Mouse (Mus musculus) embryonic facial prominence, embryonic 10.5 days (tissue): ENCODE data around the gene Nfib. TPM values are rescaled to one million over a fixed set of nuclear protein-coding genes. Genes with fewer than 3 reads are reported as not detected.

ENCODE experiments used
- DNase-seq: peaks from one replicate; pipeline ENCODE4 v3.0.0-alpha.2; 2017; ENCODE audit warnings: low spot score
- H3K27ac ChIP-seq: fragments of 300-500 bp; sonication (generic); replicated peaks from 2 replicates; pipeline ENCODE4 v1.5.1; 2016; ENCODE audit warnings: mild to moderate bottlenecking
- H3K27me3 ChIP-seq: fragments of 300-500 bp; sonication (generic); replicated peaks from 2 replicates; pipeline ENCODE4 v1.6.1; 2016; ENCODE audit warnings: low read depth, mild to moderate bottlenecking; ENCODE audit not compliant: poor library complexity, severe bottlenecking
- H3K36me3 ChIP-seq: fragments of 300-500 bp; sonication (generic); replicated peaks from 2 replicates; pipeline ENCODE4 v1.6.1; 2016; ENCODE audit warnings: mild to moderate bottlenecking, moderate library complexity
- H3K4me1 ChIP-seq: fragments of 300-500 bp; sonication (generic); 2 replicates; pipeline ENCODE4 v1.6.1; 2016
- H3K4me3 ChIP-seq: fragments of 300-500 bp; sonication (generic); 2 replicates; pipeline ENCODE4 v1.5.1; 2016; ENCODE audit warnings: mild to moderate bottlenecking, moderate library complexity
- H3K9me3 ChIP-seq: fragments of 300-500 bp; sonication (generic); 2 replicates; pipeline ENCODE4 v1.6.1; 2016; ENCODE audit warnings: mild to moderate bottlenecking
- WGBS: fragments of 180-500 bp; shearing (Covaris S2); methylation state at CpG from one replicate; pipeline ENCODE4 v1.1.7; 2016; 5-methylcytosine and 5-hydroxymethylcytosine counted together
- polyA plus RNA-seq: library from polyadenylated mRNA; unstranded; fragments of >200 nt; fragmentation: Nextera tagmentation; extraction: Ambion mirVana; gene quantifications from 2 replicates; pipeline ENCODE4 v1.2.1, GENCODE M21; 2016

Gene Nfib
- polyA plus RNA-seq, 1 experiment from 2014 or later, result 26.7 TPM

GRCm38 (mm10) chr4:82383991-82384731, 321.4 kb downstream of the Nfib start:
- H3K4me1 ChIP-seq, result peaks cover 25% of the 10 kb centered on the region
- WGBS, result 86% methylated on average over 11 of the region's 11 CpGs
- 0 out of 2 replicates have a peak, but pooled peaks cover 4% of the 10 kb centered on the region for H3K36me3 ChIP-seq
- DNase-seq, result no peak
- no peak overlapping the region for H3K27ac ChIP-seq
- H3K4me3 ChIP-seq, result no peak overlapping the region
- H3K9me3 ChIP-seq, result no peaks in the 10 kb centered on the region
- H3K27me3 ChIP-seq, result no peaks in the 10 kb centered on the region

GRCm38 (mm10) chr4:82383346-82383745, 322.2 kb downstream of the Nfib start:
- no peaks in the 10 kb centered on the region for H3K9me3 ChIP-seq
- no peak overlapping the region for H3K27ac ChIP-seq
- 0 out of 2 replicates have a peak, but pooled peaks cover 4% of the 10 kb centered on the region for H3K36me3 ChIP-seq
- no peaks in the 10 kb centered on the region for H3K27me3 ChIP-seq
- H3K4me3 ChIP-seq, result no peak overlapping the region
- H3K4me1 ChIP-seq, result peaks cover 25% of the 10 kb centered on the region
- DNase-seq, result peak; percentile 20
- WGBS, result 63% methylated on average over 8 of the region's 8 CpGs

GRCm38 (mm10) chr4:82381786-82382185, 323.8 kb downstream of the Nfib start:
- 59% methylated on average over 1 of the region's 1 CpGs for WGBS
- DNase-seq, result no peak
- H3K4me1 ChIP-seq, result peaks cover 23% of the 10 kb centered on the region
- H3K4me3 ChIP-seq, result no peak overlapping the region
- H3K27ac ChIP-seq, result no peak overlapping the region
- H3K36me3 ChIP-seq, result 0 out of 2 replicates have a peak, but pooled peaks cover 4% of the 10 kb centered on the region
- no peaks in the 10 kb centered on the region for H3K9me3 ChIP-seq
- H3K27me3 ChIP-seq, result no peaks in the 10 kb centered on the region

GRCm38 (mm10) chr4:82380578-82380977, 325.0 kb downstream of the Nfib start:
- H3K27me3 ChIP-seq, result no peaks in the 10 kb centered on the region
- 0 out of 2 replicates have a peak, but pooled peaks cover 4% of the 10 kb centered on the region for H3K36me3 ChIP-seq
- no peak overlapping the region for H3K27ac ChIP-seq
- peaks cover 13% of the 10 kb centered on the region for H3K4me1 ChIP-seq
- no peak for DNase-seq
- no peaks in the 10 kb centered on the region for H3K9me3 ChIP-seq
- H3K4me3 ChIP-seq, result no peak overlapping the region

- Histone ChIP-seq H3K4me3 (no peak overlapping the region), H3K27me3 (no peaks in the 10 kb centered on the region), H3K4me1 (peaks cover 5% of the 10 kb centered on the region), H3K27ac (no peak overlapping the region), H3K36me3 (0 out of 2 replicates have a peak, but pooled peaks cover 4% of the 10 kb centered on the region), H3K9me3 (no peaks in the 10 kb centered on the region)
- DNase-seq, result no peak
- WGBS, result 95% methylated on average over 3 of the region's 3 CpGs
Measured at GRCm38 (mm10) chr4:82378050-82378449, 327.5 kb downstream of the Nfib start.

GRCm38 (mm10) chr4:82377621-82378020, 327.9 kb downstream of the Nfib start:
- Histone ChIP-seq H3K9me3 (no peaks in the 10 kb centered on the region), H3K27ac (no peak overlapping the region), H3K27me3 (no peaks in the 10 kb centered on the region), H3K4me1 (peaks cover 5% of the 10 kb centered on the region), H3K4me3 (no peak overlapping the region), H3K36me3 (peaks cover 4% of the 10 kb centered on the region; the same call in 1 of the 2 replicates)
- no peak for DNase-seq
- 93% methylated on average over 3 of the region's 3 CpGs for WGBS

GRCm38 (mm10) chr4:82374560-82374959, 331.0 kb downstream of the Nfib start:
- Histone ChIP-seq H3K4me3 (no peak overlapping the region), H3K4me1 (peaks cover 5% of the 10 kb centered on the region), H3K27ac (no peak overlapping the region), H3K27me3 (no peaks in the 10 kb centered on the region), H3K36me3 (no peaks in the 10 kb centered on the region; the same call in 1 of the 2 replicates), H3K9me3 (no peaks in the 10 kb centered on the region)
- 63% methylated on average over 5 of the region's 5 CpGs for WGBS
- no peak for DNase-seq

GRCm38 (mm10) chr4:82372217-82372616, 333.3 kb downstream of the Nfib start:
- H3K36me3 ChIP-seq, result no peaks in the 10 kb centered on the region; the same call in 1 of the 2 replicates

GRCm38 (mm10) chr4:82371471-82371870, 334.1 kb downstream of the Nfib start:
- H3K4me3 ChIP-seq, result no peak overlapping the region
- H3K27me3 ChIP-seq, result no peaks in the 10 kb centered on the region
- H3K4me1 ChIP-seq, result peaks cover 3% of the 10 kb centered on the region
- no peaks in the 10 kb centered on the region for H3K9me3 ChIP-seq
- no peaks in the 10 kb centered on the region; the same call in 1 of the 2 replicates for H3K36me3 ChIP-seq
- no peak overlapping the region for H3K27ac ChIP-seq
- 93% methylated on average over 4 of the region's 4 CpGs for WGBS
- no peak for DNase-seq

More at GRCm38 (mm10) chr4:82372217-82372616, 333.3 kb downstream of the Nfib start:
- H3K27me3 ChIP-seq, result no peaks in the 10 kb centered on the region
- peaks cover 5% of the 10 kb centered on the region for H3K4me1 ChIP-seq
- no peak overlapping the region for H3K4me3 ChIP-seq
- 93% methylated on average over 4 of the region's 4 CpGs for WGBS
- H3K27ac ChIP-seq, result no peak overlapping the region
- DNase-seq, result no peak
- H3K9me3 ChIP-seq, result no peaks in the 10 kb centered on the region

- no peak for DNase-seq
- 93% methylated on average over 6 of the region's 6 CpGs for WGBS
- Histone ChIP-seq H3K4me3 (no peak overlapping the region), H3K27ac (no peak overlapping the region), H3K9me3 (no peaks in the 10 kb centered on the region), H3K36me3 (no peaks in the 10 kb centered on the region; the same call in 1 of the 2 replicates), H3K4me1 (no peaks in the 10 kb centered on the region), H3K27me3 (no peaks in the 10 kb centered on the region)
Measured at GRCm38 (mm10) chr4:82369011-82369776, 336.4 kb downstream of the Nfib start.

- Histone ChIP-seq H3K4me3 (no peak overlapping the region), H3K36me3 (no peaks in the 10 kb centered on the region; the same call in 1 of the 2 replicates), H3K4me1 (no peaks in the 10 kb centered on the region), H3K9me3 (no peaks in the 10 kb centered on the region), H3K27me3 (no peaks in the 10 kb centered on the region), H3K27ac (no peak overlapping the region)
- DNase-seq, result no peak
- 82% methylated on average over 9 of the region's 9 CpGs for WGBS
Measured at GRCm38 (mm10) chr4:82368091-82368775, 337.3 kb downstream of the Nfib start.

- DNase-seq, result no peak
- Histone ChIP-seq H3K9me3 (no peaks in the 10 kb centered on the region), H3K27ac (no peak overlapping the region), H3K4me3 (no peak overlapping the region), H3K4me1 (peaks cover 5% of the 10 kb centered on the region; the same call in 1 of the 2 replicates), H3K36me3 (no peaks in the 10 kb centered on the region), H3K27me3 (no peaks in the 10 kb centered on the region)
- WGBS, result 92% methylated on average over 4 of the region's 4 CpGs
Measured at GRCm38 (mm10) chr4:82364696-82365385, 340.7 kb downstream of the Nfib start.
